ENCODE assay signal across 12 mouse cellular contexts in the genomic region with DNA sequence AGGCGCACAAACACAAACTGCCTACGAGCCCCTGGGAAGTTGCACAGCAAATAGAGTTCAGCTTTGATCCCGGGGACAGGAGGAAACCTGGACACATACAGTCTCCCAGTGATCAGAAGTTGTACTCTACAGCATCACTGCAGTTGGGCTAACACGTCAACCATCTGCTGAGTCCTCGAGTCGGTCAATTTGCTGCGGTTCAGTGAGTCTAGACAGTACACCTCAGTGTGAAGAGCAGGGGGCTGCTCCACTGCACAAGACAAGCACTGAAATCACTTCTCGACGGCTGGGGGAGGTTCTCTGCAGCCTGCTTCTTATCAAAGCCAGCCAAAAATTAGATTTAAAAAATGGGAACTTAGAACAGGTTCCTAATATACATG.
A peak's percentile ranks its signal among the peaks of the same experiment; 100 is the strongest.
DNase-seq lines count a peak whose midpoint lies in the region; ATAC-seq lines count a peak whose summit lies in the region.
"Had no signal": no experiment of that assay in that cellular context is flagged by ENCODE, and none has a peak within 500 bp of the region (broad histone marks: within the 10 kb centered on the region; RNA-seq: fewer than 3 reads in every experiment).

No protein-coding gene starts in this region.

- no peak overlapping the region for H3K9ac ChIP-seq in midbrain, embryonic 14.5 days (replicated peaks; ENCODE audit: low read length)
- H3K9ac ChIP-seq in midbrain, embryonic 15.5 days, result no peak overlapping the region
- no peak overlapping the region for H3K9ac ChIP-seq in hindbrain, embryonic 12.5 days
- H3K9ac ChIP-seq: liver, embryonic 12.5 days had no signal

- H3K4me1 ChIP-seq in midbrain, embryonic 14.5 days (ENCODE audit: control insufficient read depth, insufficient read depth, low read length), result no peaks in the 10 kb centered on the region
- no peaks in the 10 kb centered on the region for H3K4me1 ChIP-seq in midbrain, embryonic 15.5 days
- H3K4me1 ChIP-seq in hindbrain, embryonic 12.5 days, result no peaks in the 10 kb centered on the region
- H3K4me1 ChIP-seq: liver, embryonic 12.5 days had no signal

- 65% methylated on average over 9 of the region's 9 CpGs for WGBS in midbrain, embryonic 14.5 days
- WGBS in midbrain, embryonic 15.5 days, result 62% methylated on average over 9 of the region's 9 CpGs
- WGBS in hindbrain, embryonic 12.5 days, result 56% methylated on average over 9 of the region's 9 CpGs

- no peak overlapping the region for H3K4me3 ChIP-seq in midbrain, embryonic 14.5 days (replicated peaks; ENCODE audit: low read depth, low read length)
- no peak overlapping the region for H3K4me3 ChIP-seq in midbrain, embryonic 15.5 days
- H3K4me3 ChIP-seq in hindbrain, embryonic 12.5 days, result no peak overlapping the region
- H3K4me3 ChIP-seq: liver, embryonic 12.5 days had no signal

- DNase-seq in cerebellum, postnatal 14 days, result peak; percentile 25 to 28
- no peak for DNase-seq in cerebellum, adult 18-20 months
- DNase-seq in midbrain, embryonic 14.5 days, result peak; percentile 12
- peak; percentile 28 for DNase-seq in retina, postnatal 7 days (ENCODE audit: low read depth, low spot score)
- DNase-seq in liver, result no peak
- no peak for DNase-seq in gastrocnemius, postnatal 4 days (ENCODE audit: low spot score in 2 of 2)
- DNase-seq: cerebellum, adult 9-11 months; gastrocnemius, postnatal 14 days; lung, postnatal 4 days had no signal

- ATAC-seq in midbrain, embryonic 14.5 days (ENCODE audit: low FRiP score, low TSS enrichment), result no peak; the same call in 1 of the 2 replicates
- ATAC-seq in midbrain, embryonic 15.5 days (replicated peaks), result no peak; the same call in 1 of the 2 replicates
- peak; percentile 85; the same call in 1 of the 2 replicates for ATAC-seq in hindbrain, embryonic 12.5 days (ENCODE audit: low FRiP score)
- ATAC-seq: liver, embryonic 12.5 days had no signal

- H3K36me3 ChIP-seq in midbrain, embryonic 14.5 days (ENCODE audit: control insufficient read depth, insufficient read depth, low read length), result no peaks in the 10 kb centered on the region
- no peaks in the 10 kb centered on the region for H3K36me3 ChIP-seq in midbrain, embryonic 15.5 days (replicated peaks)
- H3K36me3 ChIP-seq in hindbrain, embryonic 12.5 days, result no peaks in the 10 kb centered on the region
- H3K36me3 ChIP-seq: liver, embryonic 12.5 days had no signal

- no peaks in the 10 kb centered on the region for H3K9me3 ChIP-seq in midbrain, embryonic 14.5 days (ENCODE audit: control insufficient read depth, low read length)
- no peaks in the 10 kb centered on the region for H3K9me3 ChIP-seq in midbrain, embryonic 15.5 days
- H3K9me3 ChIP-seq in hindbrain, embryonic 12.5 days (replicated peaks), result 0 out of 2 replicates have a peak, but pooled peaks cover 4% of the 10 kb centered on the region
- H3K9me3 ChIP-seq: liver, embryonic 12.5 days had no signal

- no peak overlapping the region for H3K4me2 ChIP-seq in midbrain, embryonic 14.5 days (ENCODE audit: low read length)
- no peak overlapping the region for H3K4me2 ChIP-seq in midbrain, embryonic 15.5 days
- H3K4me2 ChIP-seq in hindbrain, embryonic 12.5 days (replicated peaks), result no peak overlapping the region
- H3K4me2 ChIP-seq: liver, embryonic 12.5 days had no signal

- H3K27ac ChIP-seq in midbrain, embryonic 14.5 days (replicated peaks; ENCODE audit: low read depth, low read length), result no peak overlapping the region
- no peak overlapping the region for H3K27ac ChIP-seq in midbrain, embryonic 15.5 days
- no peak overlapping the region for H3K27ac ChIP-seq in hindbrain, embryonic 12.5 days
- H3K27ac ChIP-seq: liver, embryonic 12.5 days had no signal

- no peaks in the 10 kb centered on the region for H3K27me3 ChIP-seq in midbrain, embryonic 14.5 days (ENCODE audit: control insufficient read depth, insufficient read depth, low read length)
- no peaks in the 10 kb centered on the region for H3K27me3 ChIP-seq in midbrain, embryonic 15.5 days (replicated peaks)
- no peaks in the 10 kb centered on the region for H3K27me3 ChIP-seq in hindbrain, embryonic 12.5 days
- H3K27me3 ChIP-seq: liver, embryonic 12.5 days had no signal

Comparison
In these comparisons a context has a peak if more than half of its experiments do, and no peak if none do; other contexts are left out.
1. DNase-seq: peak in cerebellum, postnatal 14 days (2 of 2), midbrain, embryonic 14.5 days (single experiment) and retina, postnatal 7 days (single experiment); none in cerebellum, adult 18-20 months (0 of 2), liver (single experiment) and gastrocnemius, postnatal 4 days (0 of 2).